22 mouse cellular contexts compared by ENCODE assay signal in genomic region chr4:126631922-126632321, GRCm38 (mm10). TPM values are rescaled to one million over a fixed set of nuclear protein-coding genes. Genes with fewer than 3 reads are reported as not detected.
A peak's percentile ranks its signal among the peaks of the same experiment; 100 is the strongest.
DNase-seq lines count a peak whose midpoint lies in the region; ATAC-seq and TF ChIP-seq lines count a peak whose summit lies in the region.
"Had no signal": no experiment of that assay in that cellular context is flagged by ENCODE, and none has a peak within 500 bp of the region (broad histone marks: within the 10 kb centered on the region; RNA-seq: fewer than 3 reads in every experiment).

No protein-coding gene starts in this region.

- H3K27me3 ChIP-seq in forebrain, embryonic 14.5 days (replicated peaks; ENCODE audit: control insufficient read depth, insufficient read depth, low read length), result no peaks in the 10 kb centered on the region
- H3K27me3 ChIP-seq in forebrain, embryonic 16.5 days (replicated peaks; ENCODE audit: control insufficient read depth, insufficient read depth, low read length), result 0 out of 2 replicates have a peak, but pooled peaks cover 4% of the 10 kb centered on the region

- peak; percentile 25 for DNase-seq in forebrain, embryonic 14.5 days (ENCODE audit: low spot score)
- no peak for DNase-seq in layer of hippocampus, adult 2 months (ENCODE audit: low spot score in 2 of 2)
- no peak for DNase-seq in layer of hippocampus, postnatal 25 days (ENCODE audit: extremely low spot score in 1 of 2, low spot score in 1 of 2)
- peak; percentile 45 for DNase-seq in 416B (ENCODE audit: low read depth)
- peak; percentile 29 for DNase-seq in induced T-regulatory cell, adult 2 months (ENCODE audit: low read depth)
- DNase-seq in frontal cortex, adult 2 months (ENCODE audit: extremely low spot score in 1 of 2, low spot score in 1 of 2), result no peak
- DNase-seq in ovary, postnatal 14 days (ENCODE audit: low spot score), result no peak
- DNase-seq: adrenal gland, postnatal 14 days; B cell, adult 2 months; cerebellum, adult 9-10 months; embryo, embryonic 11 days; gastrocnemius, postnatal 14 days; heart, postnatal 4 days; kidney, postnatal 10 days had no signal

- H3K4me1 ChIP-seq in forebrain, embryonic 14.5 days (ENCODE audit: control insufficient read depth, insufficient read depth, low read length), result peaks cover 6% of the 10 kb centered on the region
- peaks cover 14% of the 10 kb centered on the region for H3K4me1 ChIP-seq in forebrain, embryonic 16.5 days (replicated peaks; ENCODE audit: control insufficient read depth, insufficient read depth, low read length)
- H3K4me1 ChIP-seq: liver, embryonic 15.5 days had no signal

- no peak overlapping the region for H3K9ac ChIP-seq in forebrain, embryonic 14.5 days (ENCODE audit: low read length)
- H3K9ac ChIP-seq in forebrain, embryonic 16.5 days (replicated peaks; ENCODE audit: low read depth, low read length), result no peak overlapping the region
- H3K9ac ChIP-seq: heart, embryonic 12.5 days; liver, embryonic 15.5 days; midbrain, embryonic 15.5 days; stomach, embryonic 15.5 days had no signal

- H3K4me3 ChIP-seq in forebrain, embryonic 14.5 days (ENCODE audit: low read depth, low read length), result no peak overlapping the region
- no peak overlapping the region for H3K4me3 ChIP-seq in forebrain, embryonic 16.5 days (replicated peaks; ENCODE audit: low read length)
- no peak overlapping the region for H3K4me3 ChIP-seq in layer of hippocampus, adult 2 months
- H3K4me3 ChIP-seq: heart, embryonic 12.5 days; limb, embryonic 10.5 days; liver, embryonic 15.5 days; midbrain, embryonic 15.5 days; stomach, embryonic 15.5 days had no signal

- no peaks in the 10 kb centered on the region for H3K9me3 ChIP-seq in forebrain, embryonic 14.5 days (replicated peaks; ENCODE audit: control insufficient read depth, low read length)
- H3K9me3 ChIP-seq in forebrain, embryonic 16.5 days (ENCODE audit: control insufficient read depth, low read length), result no peaks in the 10 kb centered on the region
- H3K9me3 ChIP-seq: heart, embryonic 12.5 days; limb, embryonic 10.5 days; liver, embryonic 15.5 days; midbrain, embryonic 15.5 days; stomach, embryonic 15.5 days had no signal

- peak; percentile 78 for TF ChIP-seq CTCF in layer of hippocampus, adult 2 months (conservative IDR thresholded peaks at IDR 0.05)

- H3K36me3 ChIP-seq in forebrain, embryonic 14.5 days (ENCODE audit: control insufficient read depth, insufficient read depth, low read length), result no peaks in the 10 kb centered on the region
- H3K36me3 ChIP-seq in forebrain, embryonic 16.5 days (ENCODE audit: control insufficient read depth, insufficient read depth), result no peaks in the 10 kb centered on the region
- H3K36me3 ChIP-seq: heart, embryonic 12.5 days; limb, embryonic 10.5 days; liver, embryonic 15.5 days; midbrain, embryonic 15.5 days; stomach, embryonic 15.5 days had no signal

- H3K4me2 ChIP-seq in forebrain, embryonic 14.5 days (ENCODE audit: low read length), result no peak overlapping the region
- no peak overlapping the region for H3K4me2 ChIP-seq in forebrain, embryonic 16.5 days (ENCODE audit: low read length)
- H3K4me2 ChIP-seq: heart, embryonic 12.5 days; liver, embryonic 15.5 days; midbrain, embryonic 15.5 days; stomach, embryonic 15.5 days had no signal

- ATAC-seq in forebrain, embryonic 14.5 days, result no peak
- ATAC-seq in forebrain, embryonic 16.5 days, result no peak
- ATAC-seq: inflammation-experienced regulatory T-cells, adult 6 months; midbrain, embryonic 15.5 days had no signal

- no peak overlapping the region for H3K27ac ChIP-seq in forebrain, embryonic 14.5 days (ENCODE audit: low read depth, low read length)
- H3K27ac ChIP-seq in forebrain, embryonic 16.5 days (ENCODE audit: low read length), result no peak overlapping the region
- H3K27ac ChIP-seq in layer of hippocampus, adult 2 months, result no peak overlapping the region
- H3K27ac ChIP-seq: limb, embryonic 10.5 days; liver, embryonic 15.5 days; macrophage; midbrain, embryonic 15.5 days; stomach, embryonic 15.5 days had no signal

- 47% methylated on average over 2 of the region's 2 CpGs for WGBS in forebrain, embryonic 14.5 days
- 44% methylated on average over 2 of the region's 2 CpGs for WGBS in forebrain, embryonic 16.5 days

RNA-seq across cellular contexts. Expression of gene 5730409E04Rik, which starts 22.3 kb away (rescaled TPM):
- 3.4 and 4.1 TPM in 2 replicates for polyA plus RNA-seq in forebrain, embryonic 14.5 days (2014; fragmentation: Nextera tagmentation; extraction: Ambion mirVana)
- polyA plus RNA-seq in forebrain, embryonic 16.5 days (2015; fragmentation: Nextera tagmentation; extraction: Ambion mirVana), result 3.9 and 4.6 TPM in 2 replicates
- total RNA-seq in layer of hippocampus, adult 2 months (2021), result 10 to 100 TPM; 64.3 to 72.3 TPM
- total RNA-seq in layer of hippocampus, postnatal 25 days (2021), result 10 to 100 TPM; 67.6 to 70.2 TPM
- polyA plus RNA-seq in frontal cortex, adult 2 months (2012; rRNA removed), result 50.9 and 53.0 TPM in 2 replicates

RNA-seq across cellular contexts. Expression of gene Psmb2, which starts 45.5 kb away (rescaled TPM):
- 501 and 584 TPM in 2 replicates for polyA plus RNA-seq in forebrain, embryonic 14.5 days (2014; fragmentation: Nextera tagmentation; extraction: Ambion mirVana)
- 432 and 443 TPM in 2 replicates for polyA plus RNA-seq in forebrain, embryonic 16.5 days (2015; fragmentation: Nextera tagmentation; extraction: Ambion mirVana)
- total RNA-seq in layer of hippocampus, adult 2 months (2021), result 100 to 1,000 TPM; 111 to 115 TPM
- 100 to 1,000 TPM; 113 to 121 TPM for total RNA-seq in layer of hippocampus, postnatal 25 days (2021)
- 171 and 176 TPM in 2 replicates for polyA plus RNA-seq in frontal cortex, adult 2 months (2012; rRNA removed)

Comparison
In these comparisons a context has a peak if more than half of its experiments do, and no peak if none do; other contexts are left out.
1. DNase-seq: peak in forebrain, embryonic 14.5 days (single experiment), 416B (single experiment) and induced T-regulatory cell, adult 2 months (single experiment); none in layer of hippocampus, adult 2 months (0 of 2), layer of hippocampus, postnatal 25 days (0 of 2), frontal cortex, adult 2 months (0 of 2) and ovary, postnatal 14 days (single experiment).